Mouse (Mus musculus) C2C12 (cell line): ENCODE measurements at regions not wholly inside any gene's neighbourhood (a gene's known extent, or its start where the extent isn't known, plus 50 kb on each side); places are given as distances from the start of the nearest gene placed in this dataset.

ENCODE experiments used
- H3K27me3 ChIP-seq: one replicate; pipeline ENCODE4 v1.6.1; 2011; ENCODE audit not compliant: control insufficient read depth, insufficient read depth, insufficient read length
- H3K36me3 ChIP-seq: one replicate; pipeline ENCODE4 v1.6.1; 2011; ENCODE audit not compliant: control insufficient read depth, insufficient read depth
- H3K4me3 ChIP-seq: one replicate; pipeline ENCODE4 v1.5.1; 2011; ENCODE audit warnings: mild to moderate bottlenecking, control low read depth; ENCODE audit not compliant: poor library complexity, insufficient read depth, severe bottlenecking
- H3K79me2 ChIP-seq: one replicate; pipeline ENCODE4 v1.6.1; 2011; ENCODE audit not compliant: control insufficient read depth, insufficient read depth
- H3K79me3 ChIP-seq: one replicate; pipeline ENCODE4 v1.6.1; 2011; ENCODE audit warnings: low read depth, control low read depth
- H3ac ChIP-seq: one replicate; pipeline ENCODE3; 2011; ENCODE audit warnings: low read depth; ENCODE audit not compliant: control insufficient read depth, insufficient read length
- CEBPB ChIP-seq: IDR thresholded peaks from one replicate; pipeline ENCODE4 v1.6.1; 2011; ENCODE audit warnings: low read depth, mild to moderate bottlenecking, control low read depth, moderate library complexity
- CTCF ChIP-seq: IDR thresholded peaks from one replicate; pipeline ENCODE4 v1.5.1; 2011; ENCODE audit not compliant: control insufficient read depth, insufficient read depth, insufficient read length
- FOSL1 ChIP-seq: IDR thresholded peaks from one replicate; pipeline ENCODE4 v1.8.0; 2011; ENCODE audit warnings: mild to moderate bottlenecking, low read length; ENCODE audit not compliant: poor library complexity, insufficient read depth, severe bottlenecking
- MAX ChIP-seq: IDR thresholded peaks from one replicate; pipeline ENCODE4 v1.6.1; 2011; ENCODE audit warnings: mild to moderate bottlenecking, control low read depth
- MYOD1 ChIP-seq: IDR thresholded peaks from one replicate; pipeline ENCODE4 v1.6.1; 2011; ENCODE audit warnings: low read depth; ENCODE audit not compliant: control insufficient read depth, insufficient read length
- MYOG ChIP-seq: IDR thresholded peaks from one replicate; pipeline ENCODE4 v1.6.1; 2011; ENCODE audit not compliant: control insufficient read depth, insufficient read length; ENCODE audit errors: extremely low read depth
- USF1 ChIP-seq: IDR thresholded peaks from one replicate; pipeline ENCODE4 v1.6.1; 2011; ENCODE audit warnings: low read depth, mild to moderate bottlenecking, control low read depth, moderate library complexity

DNA sequence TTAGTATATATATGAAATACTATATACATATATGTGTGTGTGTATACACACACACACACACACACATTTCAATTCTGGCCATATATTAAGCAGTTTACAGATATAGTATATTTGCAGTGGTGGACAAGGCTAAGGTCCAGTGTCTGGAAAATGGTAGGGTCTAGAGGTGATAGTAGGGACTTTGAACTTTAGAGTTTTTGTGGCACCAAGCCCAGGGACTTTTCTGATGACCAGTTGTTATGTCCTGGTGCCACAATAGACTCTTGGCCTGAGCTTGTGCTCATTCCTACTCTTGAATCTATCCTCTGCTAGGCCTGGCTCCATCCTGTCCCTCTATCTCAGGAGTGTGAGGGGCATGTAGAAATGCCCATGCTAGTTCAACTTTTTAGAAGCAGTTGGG, 454.0 kb downstream of the Pik3r1 start:
- H3K79me3 ChIP-seq, result no peaks in the 10 kb centered on the region
- no peak overlapping the region for H3K4me3 ChIP-seq
- H3ac ChIP-seq, result no peak overlapping the region
- H3K36me3 ChIP-seq, result no peaks in the 10 kb centered on the region
- TF ChIP-seq MAX (no peak), MYOD1 (no peak), CTCF (no peak), MYOG (no peak), FOSL1 (no peak), USF1 (no peak), CEBPB (no peak)
- no peaks in the 10 kb centered on the region for H3K27me3 ChIP-seq
- no peaks in the 10 kb centered on the region for H3K79me2 ChIP-seq

DNA sequence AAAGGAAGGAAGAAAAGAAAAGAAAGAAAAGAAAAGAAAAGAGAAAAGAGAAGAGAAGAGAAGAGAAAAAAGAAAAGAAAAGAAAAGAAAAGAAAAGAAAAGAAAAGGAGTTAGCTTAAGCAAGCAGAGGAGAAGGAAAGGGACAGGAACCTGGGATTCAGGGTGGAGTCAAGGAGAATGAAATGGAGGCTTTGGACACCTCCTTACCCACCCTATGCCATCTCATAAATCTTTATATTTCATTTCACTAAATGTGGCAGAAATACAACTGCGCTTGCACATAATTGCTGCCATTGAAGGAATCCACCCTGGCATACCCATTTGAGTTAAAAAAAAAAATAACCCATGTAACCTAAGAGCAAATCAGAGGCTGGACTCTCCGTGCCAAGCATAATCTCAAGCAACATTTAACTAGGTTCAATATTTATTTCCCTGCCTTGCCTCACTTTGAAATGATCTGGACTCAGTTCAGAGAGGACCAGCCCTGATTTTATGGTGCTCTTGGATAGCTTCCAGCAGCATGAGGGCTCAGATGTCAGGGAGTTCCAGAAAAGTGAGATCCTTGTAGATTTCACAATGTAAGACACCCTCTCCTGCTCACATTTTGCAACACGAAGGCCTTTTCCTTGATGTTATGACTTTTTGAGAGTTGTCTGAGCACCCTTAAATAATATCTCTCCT, 456.2 kb downstream of the Pik3r1 start:
- Histone ChIP-seq H3K36me3 (no peaks in the 10 kb centered on the region), H3K4me3 (no peak overlapping the region), H3K27me3 (no peaks in the 10 kb centered on the region), H3K79me2 (no peaks in the 10 kb centered on the region), H3K79me3 (no peaks in the 10 kb centered on the region), H3ac (no peak overlapping the region)
- TF ChIP-seq CTCF (no peak), CEBPB (no peak), USF1 (no peak), MAX (no peak), MYOG (no peak), FOSL1 (no peak), MYOD1 (no peak)

DNA sequence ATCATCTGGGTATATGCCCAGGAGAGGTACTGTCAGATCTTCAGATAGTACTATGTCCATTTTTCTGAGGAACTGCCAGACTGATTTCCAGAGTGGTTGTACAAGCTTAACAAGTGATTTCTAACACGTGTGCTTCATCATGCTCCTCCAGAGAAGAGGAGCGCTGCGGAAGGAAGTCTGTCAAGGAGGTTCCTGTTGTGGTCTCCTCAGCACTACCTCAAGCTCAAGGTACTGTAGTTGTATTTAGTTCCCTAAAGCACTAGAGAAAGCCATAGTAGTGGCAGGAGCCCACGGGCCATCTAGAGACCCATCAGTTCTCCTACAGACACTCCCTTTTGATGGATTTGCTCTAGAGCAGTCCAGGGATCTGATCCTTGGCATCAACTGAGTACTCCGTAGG, 459.3 kb downstream of the Pik3r1 start:
- Histone ChIP-seq H3K27me3 (no peaks in the 10 kb centered on the region), H3K79me3 (no peaks in the 10 kb centered on the region), H3K79me2 (no peaks in the 10 kb centered on the region), H3K36me3 (no peaks in the 10 kb centered on the region), H3ac (no peak overlapping the region), H3K4me3 (no peak overlapping the region)
- TF ChIP-seq MAX (no peak), MYOD1 (no peak), MYOG (no peak), CEBPB (no peak), USF1 (no peak), FOSL1 (no peak), CTCF (no peak)

- TF ChIP-seq FOSL1 (no peak), CTCF (no peak), USF1 (no peak), MAX (no peak)
- no peak overlapping the region for H3K4me3 ChIP-seq
- H3K36me3 ChIP-seq, result no peaks in the 10 kb centered on the region
- H3ac ChIP-seq, result no peak overlapping the region
- no peaks in the 10 kb centered on the region for H3K79me3 ChIP-seq
- H3K79me2 ChIP-seq, result no peaks in the 10 kb centered on the region
- H3K27me3 ChIP-seq, result no peaks in the 10 kb centered on the region
Observed at GRCm38 (mm10) chr13:101305695-101306413, 462.2 kb downstream of the Pik3r1 start.

- no peak overlapping the region for H3K4me3 ChIP-seq
- TF ChIP-seq CEBPB (no peak), USF1 (no peak), FOSL1 (no peak), MYOD1 (no peak)
- no peaks in the 10 kb centered on the region for H3K27me3 ChIP-seq
- H3K36me3 ChIP-seq, result no peaks in the 10 kb centered on the region
- H3ac ChIP-seq, result no peak overlapping the region
- no peaks in the 10 kb centered on the region for H3K79me2 ChIP-seq
- H3K79me3 ChIP-seq, result no peaks in the 10 kb centered on the region
Observed at GRCm38 (mm10) chr13:101305063-101305462, 463.0 kb downstream of the Pik3r1 start.

- H3K27me3 ChIP-seq, result no peaks in the 10 kb centered on the region
- H3K79me2 ChIP-seq, result no peaks in the 10 kb centered on the region
- no peaks in the 10 kb centered on the region for H3K79me3 ChIP-seq
- no peak overlapping the region for H3ac ChIP-seq
- H3K4me3 ChIP-seq, result no peak overlapping the region
- no peak for TF ChIP-seq CEBPB
- no peak for TF ChIP-seq MYOD1
- no peaks in the 10 kb centered on the region for H3K36me3 ChIP-seq
Observed at GRCm38 (mm10) chr13:101301361-101301760, 466.7 kb downstream of the Pik3r1 start.
